Mouse (Mus musculus) heart, embryonic 14.5 days (tissue): ENCODE data around the gene Samd4. TPM values are rescaled to one million over a fixed set of nuclear protein-coding genes. Genes with fewer than 3 reads are reported as not detected.

Source experiments
- ATAC-seq: fragments of 200-750 bp; cut with Nextera tagmentation; 2 replicates; pipeline ENCODE4 v1.8.0; 2017; ENCODE audit warnings: low read depth, moderate TSS enrichment; ENCODE audit not compliant: insufficient number of reproducible peaks, insufficient read depth, low FRiP score
- H3K27ac ChIP-seq, 2 experiments: fragments of 200-500 bp in 1 of 2; fragments of 300-500 bp in 1 of 2; sonication (generic) in 1 of 2; replicated peaks in 1 of 2; 2 replicates each; pipeline ENCODE4 v1.5.1; 2012 to 2014; ENCODE audit warnings: low read depth in 2 of 2, low read length in 2 of 2, control low read depth in 1 of 2, mild to moderate bottlenecking in 1 of 2, mixed read lengths in 1 of 2; ENCODE audit not compliant: control insufficient read depth in 1 of 2, insufficient read depth in 1 of 2
- H3K27me3 ChIP-seq: fragments of 300-500 bp; sonication (generic); 2 replicates; pipeline ENCODE4 v1.6.1; 2014; ENCODE audit warnings: mild to moderate bottlenecking, low read length, control low read depth; ENCODE audit not compliant: control insufficient read depth, insufficient read depth
- H3K36me3 ChIP-seq: fragments of 300-500 bp; sonication (generic); 2 replicates; pipeline ENCODE4 v1.6.1; 2014; ENCODE audit warnings: mild to moderate bottlenecking, control low read depth, low read length, mixed read lengths; ENCODE audit not compliant: control insufficient read depth, insufficient read depth
- H3K4me1 ChIP-seq, 2 experiments: fragments of 200-500 bp in 1 of 2; fragments of 300-500 bp in 1 of 2; sonication (generic) in 1 of 2; 2 replicates each; pipeline ENCODE4 v1.6.1; 2012 to 2014; ENCODE audit warnings: low read length in 2 of 2, control low read depth in 1 of 2, mixed read lengths in 1 of 2; ENCODE audit not compliant: control insufficient read depth in 2 of 2, insufficient read depth in 2 of 2
- H3K4me2 ChIP-seq: fragments of 300-500 bp; sonication (generic); 2 replicates; pipeline ENCODE4 v1.6.1; 2014; ENCODE audit warnings: mild to moderate bottlenecking, low read length
- H3K4me3 ChIP-seq, 2 experiments: fragments of 200-500 bp in 1 of 2; fragments of 300-500 bp in 1 of 2; sonication (generic) in 1 of 2; 2 replicates each; pipeline ENCODE4 v1.5.1; 2012 to 2014; ENCODE audit warnings: low read length in 2 of 2, mild to moderate bottlenecking in 2 of 2, control low read depth in 1 of 2, low read depth in 1 of 2, moderate library complexity in 1 of 2; ENCODE audit not compliant: control insufficient read depth in 1 of 2, insufficient read depth in 1 of 2
- H3K9ac ChIP-seq: fragments of 300-500 bp; sonication (generic); 2 replicates; pipeline ENCODE4 v1.6.1; 2014; ENCODE audit warnings: mild to moderate bottlenecking, low read length
- H3K9me3 ChIP-seq: fragments of 300-500 bp; sonication (generic); 2 replicates; pipeline ENCODE4 v1.6.1; 2016; ENCODE audit warnings: low read length, control low read depth; ENCODE audit not compliant: control insufficient read depth
- WGBS: fragments of 180-500 bp; shearing (Covaris S2); extraction: QIAGEN DNeasy Blood & Tissue Kit; methylation state at CpG from one replicate; pipeline ENCODE4 v1.1.7; 2014; 5-methylcytosine and 5-hydroxymethylcytosine counted together
- polyA plus RNA-seq: library from polyadenylated mRNA; unstranded; fragments of >200 nt; fragmentation: Nextera tagmentation; extraction: Ambion mirVana; gene quantifications from 2 replicates; pipeline ENCODE4 v1.2.1, GENCODE M21; 2014

The Samd4 gene
- polyA plus RNA-seq, 1 experiment from 2014 or later, result 12.0 TPM

GRCm38 (mm10) chr14:47051743-47052610 is 169.3 kb downstream of the Samd4 start:
- no peak overlapping the region for H3K4me2 ChIP-seq
- H3K27me3 ChIP-seq, result no peaks in the 10 kb centered on the region
- no peak overlapping the region for H3K4me3 ChIP-seq
- 0 out of 2 replicates have a peak, but pooled peaks cover 4% of the 10 kb centered on the region for H3K36me3 ChIP-seq
- no peaks in the 10 kb centered on the region for H3K9me3 ChIP-seq
- H3K4me1 ChIP-seq, result peaks cover 4 to 26% of the 10 kb centered on the region in 2 experiments
- no peak overlapping the region for H3K27ac ChIP-seq
- WGBS, result 81% methylated on average over 5 of the region's 5 CpGs
- no peak for ATAC-seq
- no peak overlapping the region for H3K9ac ChIP-seq

- Histone ChIP-seq H3K27ac (no peak overlapping the region), H3K36me3 (0 out of 2 replicates have a peak, but pooled peaks cover 4% of the 10 kb centered on the region), H3K27me3 (no peaks in the 10 kb centered on the region), H3K9me3 (no peaks in the 10 kb centered on the region), H3K4me3 (no peak overlapping the region), H3K9ac (no peak overlapping the region), H3K4me2 (no peak overlapping the region), H3K4me1 (peaks cover 5 to 29% of the 10 kb centered on the region in 2 experiments)
- no peak for ATAC-seq
- WGBS, result 88% methylated on average over 1 of the region's 1 CpGs
These were observed 170.4 kb downstream of the Samd4 start for GRCm38 (mm10) chr14:47053101-47053500.

- no peak for ATAC-seq
- H3K4me3 ChIP-seq, result no peak overlapping the region
- H3K36me3 ChIP-seq, result 0 out of 2 replicates have a peak, but pooled peaks cover 4% of the 10 kb centered on the region
- H3K4me1 ChIP-seq, result peaks cover 5 to 29% of the 10 kb centered on the region in 2 experiments
- H3K27me3 ChIP-seq, result no peaks in the 10 kb centered on the region
- no peak overlapping the region for H3K27ac ChIP-seq
- no peak overlapping the region for H3K9ac ChIP-seq
- H3K9me3 ChIP-seq, result no peaks in the 10 kb centered on the region
- no peak overlapping the region for H3K4me2 ChIP-seq
- 79% methylated on average over 5 of the region's 5 CpGs for WGBS
These were observed 171.2 kb downstream of the Samd4 start for GRCm38 (mm10) chr14:47053824-47054223.

DNA sequence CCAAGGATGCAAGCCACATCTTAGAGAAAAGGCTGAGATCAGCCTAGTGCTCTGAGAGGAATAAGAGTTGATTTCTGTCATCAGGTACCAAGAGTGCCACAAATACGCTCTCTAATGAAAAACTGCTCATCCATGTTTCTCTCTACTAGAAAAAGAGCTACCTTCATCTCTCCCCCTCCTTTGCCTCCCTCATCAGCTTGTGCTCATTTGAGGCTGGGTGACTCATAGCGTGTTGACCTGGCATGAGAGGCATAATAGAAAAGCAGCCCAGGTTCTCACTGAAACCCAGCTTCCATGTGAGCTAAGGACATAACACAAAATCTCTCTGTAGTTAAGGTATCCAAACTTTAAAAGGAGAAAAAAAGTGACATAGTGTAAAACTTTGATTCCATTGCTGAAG is 176.3 kb downstream of the Samd4 start:
- Histone ChIP-seq H3K9me3 (no peaks in the 10 kb centered on the region), H3K4me2 (no peak overlapping the region), H3K27ac (no peak overlapping the region), H3K4me1 (peaks cover 2 to 6% of the 10 kb centered on the region in 2 experiments; a peak in 3 of 4 replicates), H3K36me3 (peaks cover 4% of the 10 kb centered on the region; the same call in 1 of the 2 replicates), H3K9ac (no peak overlapping the region), H3K27me3 (no peaks in the 10 kb centered on the region), H3K4me3 (no peak overlapping the region)
- 94% methylated on average over 2 of the region's 2 CpGs for WGBS
- ATAC-seq, result no peak

GRCm38 (mm10) chr14:47065067-47065466 is 182.4 kb downstream of the Samd4 start:
- WGBS, result 54% methylated on average over 5 of the region's 5 CpGs
- no peaks in the 10 kb centered on the region for H3K27me3 ChIP-seq
- peaks cover 44% of the 10 kb centered on the region for H3K36me3 ChIP-seq
- ATAC-seq, result no peak
- H3K9me3 ChIP-seq, result no peaks in the 10 kb centered on the region
- no peak overlapping the region for H3K4me2 ChIP-seq
- H3K4me1 ChIP-seq, result peaks cover 5 to 8% of the 10 kb centered on the region in 2 experiments; a peak in 2 of 4 replicates
- H3K4me3 ChIP-seq, result no peak overlapping the region
- 0 out of 4 replicates have a peak overlapping the region, but pooled peaks of 1 of the 2 experiments have one; percentile 19 for H3K27ac ChIP-seq
- peak overlapping the region; percentile 34; the same call in 1 of the 2 replicates for H3K9ac ChIP-seq

DNA sequence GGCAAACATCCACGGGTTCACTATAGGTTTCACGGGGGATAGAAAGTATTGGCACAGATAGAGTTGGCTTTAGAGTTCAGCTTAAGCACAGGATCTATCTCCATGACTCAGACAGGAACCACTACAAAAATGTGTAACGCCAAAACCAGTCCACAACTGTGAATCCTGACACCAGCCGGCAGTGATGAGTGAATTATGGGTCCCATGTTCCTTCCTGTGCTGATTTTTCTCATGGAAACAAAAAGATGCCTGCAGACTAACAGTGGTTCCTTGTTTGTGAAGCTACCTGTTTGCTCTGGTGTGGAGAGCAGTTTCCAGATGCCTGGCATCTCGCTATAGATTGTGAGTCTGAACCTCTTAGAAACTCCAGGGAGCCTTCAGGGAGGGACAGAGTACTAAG is 184.2 kb downstream of the Samd4 start:
- 72% methylated on average over 5 of the region's 5 CpGs for WGBS
- Histone ChIP-seq H3K4me2 (no peak overlapping the region), H3K9me3 (no peaks in the 10 kb centered on the region), H3K4me3 (no peak overlapping the region), H3K4me1 (peaks cover 5 to 8% of the 10 kb centered on the region in 2 experiments; a peak in 2 of 4 replicates), H3K27me3 (no peaks in the 10 kb centered on the region), H3K36me3 (peaks cover 60% of the 10 kb centered on the region), H3K9ac (no peak overlapping the region), H3K27ac (no peak overlapping the region)
- no peak for ATAC-seq

- peaks cover 18 to 27% of the 10 kb centered on the region in 2 experiments for H3K4me1 ChIP-seq
- no peak overlapping the region for H3K4me3 ChIP-seq
- no peaks in the 10 kb centered on the region for H3K27me3 ChIP-seq
- no peaks in the 10 kb centered on the region for H3K9me3 ChIP-seq
- no peak overlapping the region for H3K27ac ChIP-seq
- H3K9ac ChIP-seq, result no peak overlapping the region
- 71% methylated on average over 18 of the region's 18 CpGs for WGBS
- ATAC-seq, result 0 out of 2 replicates have a peak, but pooled peaks have one; percentile 11
- no peak overlapping the region for H3K4me2 ChIP-seq
- peaks cover 83% of the 10 kb centered on the region for H3K36me3 ChIP-seq
These were observed 191.5 kb downstream of the Samd4 start for GRCm38 (mm10) chr14:47074045-47074666.
